Mouse (Mus musculus): ENCODE results near the gene Galm.

Gene Galm

DNA sequence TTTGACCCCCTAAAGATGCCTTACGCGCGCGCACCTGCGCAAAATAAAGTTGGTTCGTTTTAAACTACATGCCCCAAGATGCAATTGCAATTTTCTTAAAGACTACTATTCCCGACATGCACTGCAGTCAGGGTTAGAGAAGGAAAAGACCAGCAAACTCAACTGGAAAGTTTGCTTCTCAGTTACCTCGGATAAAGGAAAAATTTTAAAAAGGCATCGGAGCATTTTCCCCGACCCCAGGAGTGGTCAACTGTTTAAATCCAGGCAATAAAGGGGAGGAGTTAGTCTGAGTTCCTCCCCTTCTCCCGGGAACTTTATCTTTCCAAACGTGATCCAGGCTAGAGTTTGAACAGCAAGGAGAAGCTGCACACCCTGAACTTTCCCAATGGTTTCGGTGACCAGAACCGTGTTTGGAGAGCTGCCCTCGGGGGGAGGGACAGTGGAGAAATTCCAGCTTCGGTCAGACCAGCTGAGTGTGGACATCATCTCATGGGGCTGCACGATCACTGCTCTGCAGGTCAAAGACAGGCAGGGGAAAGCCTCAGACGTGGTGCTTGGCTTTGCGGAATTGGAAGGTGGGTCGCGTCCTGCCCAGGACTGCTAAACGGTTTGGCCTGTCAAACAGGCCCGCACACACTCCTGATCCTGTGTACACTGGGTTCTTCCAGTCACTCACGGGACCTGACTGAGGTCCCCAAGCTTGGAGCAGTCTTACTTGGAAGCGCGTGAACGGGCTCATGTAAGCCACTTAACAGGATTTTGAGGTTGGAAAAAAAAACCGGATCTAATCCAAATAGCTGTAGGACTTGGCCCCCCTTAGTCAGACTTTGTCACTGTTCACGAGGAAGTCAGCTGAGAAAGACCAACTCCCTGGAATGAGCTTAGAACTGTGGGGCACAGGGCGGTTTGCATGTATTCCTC lies at the start of gene Galm:
Gene Galm, plus strand, starts transcription at position 141 of the 921 bp plus-strand sequence.
- DNase-seq (ENCODE audit: low spot score), result peak; percentile 63

DNA sequence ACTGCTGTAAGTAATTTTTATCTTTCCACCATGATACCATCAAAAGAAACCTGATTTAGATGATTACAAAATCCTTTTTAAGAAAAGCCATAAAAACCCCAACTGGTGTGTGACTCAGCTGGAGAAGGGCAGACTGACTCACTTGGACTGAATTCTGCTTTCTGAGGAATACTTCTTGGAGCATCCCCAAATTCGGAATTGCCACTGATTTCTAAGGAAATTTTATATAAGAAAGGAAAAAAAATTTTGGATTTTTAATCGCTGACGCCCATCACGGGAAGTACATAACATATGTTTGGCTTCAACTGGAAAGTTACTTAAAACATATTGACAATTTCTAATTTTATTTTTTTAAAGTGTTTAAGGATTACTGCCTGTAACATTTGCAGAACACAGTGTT lies 48.5 kb upstream of the Galm start:
- no peak for DNase-seq (ENCODE audit: low spot score)

DNA sequence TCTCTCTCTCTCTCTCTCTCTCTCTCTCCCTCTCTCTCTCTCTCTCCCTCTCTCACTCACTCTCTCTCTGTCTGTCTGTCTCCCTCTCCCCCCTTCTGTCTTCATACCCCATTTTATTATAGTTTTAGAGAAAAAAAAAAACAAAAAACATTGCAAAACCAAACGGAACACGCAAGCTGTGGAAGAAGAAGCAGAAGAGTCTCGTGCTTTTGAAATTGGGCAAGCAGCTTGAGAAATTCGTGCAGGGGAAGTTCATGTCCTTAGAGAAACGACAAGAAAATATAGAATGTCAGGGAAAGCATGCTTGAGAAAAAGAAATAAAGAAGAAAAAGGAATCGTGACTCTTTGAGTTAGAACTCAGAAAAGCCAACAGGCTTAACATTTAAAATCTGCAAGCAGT lies 44.0 kb upstream of the Galm start:
- DNase-seq (ENCODE audit: low spot score), result no peak

DNA sequence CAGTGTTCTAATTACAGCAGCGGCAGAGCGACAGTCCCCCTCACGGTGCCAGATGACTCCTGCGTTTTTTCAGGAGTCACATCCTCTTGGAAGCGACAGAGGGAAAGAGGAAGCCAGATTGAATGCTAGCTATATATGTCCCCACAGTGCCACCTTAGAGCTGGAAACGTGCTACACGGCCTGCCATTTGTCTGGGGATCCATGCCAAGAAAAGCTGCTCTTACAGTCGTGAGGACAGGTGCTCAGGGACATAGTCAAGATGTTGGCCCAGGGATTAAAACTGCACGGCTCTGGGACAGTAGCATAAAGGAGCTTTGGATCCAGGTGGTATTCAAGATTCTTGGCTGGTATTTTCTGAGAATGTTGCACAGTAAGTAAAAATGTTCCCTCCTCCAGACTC lies 42.8 kb upstream of the Galm start:
- DNase-seq (ENCODE audit: low spot score), result no peak

DNA sequence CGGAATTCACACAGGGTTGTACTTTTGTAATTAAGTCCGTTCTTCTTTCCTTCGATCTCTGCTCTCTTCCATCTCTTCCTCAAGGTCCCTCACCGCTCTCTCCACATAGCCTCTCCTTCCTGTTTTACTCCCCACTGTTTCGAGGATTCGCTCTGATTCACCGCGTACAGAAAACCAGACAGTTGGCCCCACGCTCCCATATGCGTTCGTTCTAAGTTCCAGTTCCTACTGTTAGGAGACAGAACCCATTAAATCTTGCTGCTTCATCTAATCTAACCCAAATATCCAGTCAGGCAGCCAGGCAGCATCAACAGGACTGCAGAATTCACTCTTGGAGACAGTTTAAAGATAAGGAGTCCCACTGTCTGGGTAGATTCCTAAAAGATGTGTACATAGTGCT lies 40.7 kb upstream of the Galm start:
- DNase-seq (ENCODE audit: low spot score), result no peak

DNA sequence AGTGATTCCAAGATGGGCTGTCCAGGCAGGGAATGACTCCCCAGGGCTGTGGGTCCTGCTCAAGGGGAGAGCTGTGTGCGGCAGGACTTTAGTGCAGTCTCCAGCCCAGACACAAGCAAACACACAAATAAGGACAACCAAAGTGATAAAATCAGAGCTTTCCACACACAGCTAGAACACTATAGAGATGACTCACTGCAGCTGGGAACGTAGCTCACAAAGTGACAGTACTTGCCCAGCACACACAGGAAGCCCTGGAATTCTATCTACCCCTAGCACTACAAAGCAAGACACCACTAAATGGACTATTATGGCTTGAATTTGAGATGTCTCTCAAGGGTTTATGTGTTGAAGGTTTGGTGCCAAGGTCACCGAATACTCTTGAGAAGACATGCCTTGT lies 39.1 kb upstream of the Galm start:
- no peak for DNase-seq (ENCODE audit: low spot score)

DNA sequence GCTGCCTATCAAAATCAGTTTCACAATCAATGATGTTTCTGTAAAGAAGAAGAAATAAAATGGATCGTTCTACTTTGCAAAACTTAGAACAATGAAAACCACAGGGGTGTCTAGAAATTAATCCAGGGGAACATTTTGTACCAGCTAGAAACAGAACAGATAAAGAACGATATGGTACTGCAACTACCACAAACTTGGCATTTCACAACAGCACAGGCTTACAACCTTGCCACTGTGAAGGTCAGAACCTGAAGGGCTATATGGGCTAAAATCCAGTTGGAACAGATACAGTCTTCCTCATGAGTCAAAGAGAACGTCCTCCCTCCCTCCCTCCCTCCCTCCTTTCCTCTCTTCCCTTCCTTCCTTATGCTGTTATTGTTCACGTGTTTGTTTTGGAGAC lies 36.7 kb upstream of the Galm start:
- DNase-seq (ENCODE audit: low spot score), result no peak

DNA sequence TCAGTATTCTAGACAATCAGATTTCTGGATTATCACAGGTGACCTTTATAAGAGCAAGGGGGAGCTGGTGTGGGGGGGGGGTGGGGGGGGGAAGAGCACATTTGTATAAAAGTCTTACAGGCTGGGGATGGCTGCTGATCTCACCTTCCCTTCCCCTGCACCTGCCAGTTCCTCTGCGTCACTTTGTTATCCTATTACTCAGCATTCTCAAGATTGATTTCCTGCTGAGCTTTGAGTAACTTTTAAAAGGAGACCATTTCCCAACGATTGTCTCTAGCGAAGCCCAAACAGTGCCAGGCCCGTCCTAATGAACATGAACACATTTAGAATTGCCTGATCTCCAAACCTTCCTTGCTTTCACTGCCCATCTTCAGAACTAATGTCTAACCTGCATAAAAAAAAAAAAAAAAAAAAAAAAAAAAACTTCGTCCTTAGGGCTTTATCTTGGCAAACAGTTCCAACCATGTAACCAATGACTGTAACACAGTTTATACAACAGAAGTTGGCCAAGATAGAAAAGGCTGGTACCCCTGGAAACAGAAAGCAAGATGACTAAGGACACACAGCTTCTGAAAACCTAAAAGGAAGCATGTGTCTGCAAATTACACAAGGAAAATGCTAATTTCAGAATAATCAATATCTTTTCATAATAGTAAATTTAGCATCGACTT lies 35.3 kb upstream of the Galm start:
- DNase-seq (ENCODE audit: low spot score), result no peak

DNA sequence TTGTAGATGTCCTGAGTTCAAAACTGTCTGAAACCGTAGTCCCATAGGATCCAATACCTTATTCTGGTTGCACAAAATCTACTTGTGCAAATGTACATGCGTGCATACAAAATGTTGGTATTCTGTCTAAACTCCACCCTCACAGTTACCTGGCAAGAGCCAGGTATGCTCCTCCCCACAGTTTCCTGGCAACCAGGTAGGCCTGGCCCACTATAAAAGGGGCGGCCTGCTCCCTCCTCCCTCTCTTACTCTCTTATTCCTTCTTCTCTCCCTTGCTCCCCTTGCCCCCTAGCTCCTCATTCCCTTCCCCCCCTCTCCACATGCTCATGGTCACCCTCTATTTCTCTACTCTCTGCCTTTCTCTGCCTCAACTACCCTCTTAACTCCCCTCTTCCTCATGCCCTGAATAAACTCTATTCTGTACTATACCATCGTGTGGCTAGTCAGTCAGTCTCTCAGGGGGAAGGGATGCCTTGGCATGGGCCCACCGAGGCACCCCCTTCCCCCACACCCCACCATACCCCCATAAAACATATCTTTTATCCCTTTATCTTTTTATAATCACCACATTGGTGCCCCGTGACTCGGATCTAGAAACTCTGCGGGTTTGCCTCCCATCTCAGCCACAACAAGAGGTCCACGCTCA lies 31.9 kb upstream of the Galm start:
- peak; percentile 11 for DNase-seq (ENCODE audit: low spot score)

DNA sequence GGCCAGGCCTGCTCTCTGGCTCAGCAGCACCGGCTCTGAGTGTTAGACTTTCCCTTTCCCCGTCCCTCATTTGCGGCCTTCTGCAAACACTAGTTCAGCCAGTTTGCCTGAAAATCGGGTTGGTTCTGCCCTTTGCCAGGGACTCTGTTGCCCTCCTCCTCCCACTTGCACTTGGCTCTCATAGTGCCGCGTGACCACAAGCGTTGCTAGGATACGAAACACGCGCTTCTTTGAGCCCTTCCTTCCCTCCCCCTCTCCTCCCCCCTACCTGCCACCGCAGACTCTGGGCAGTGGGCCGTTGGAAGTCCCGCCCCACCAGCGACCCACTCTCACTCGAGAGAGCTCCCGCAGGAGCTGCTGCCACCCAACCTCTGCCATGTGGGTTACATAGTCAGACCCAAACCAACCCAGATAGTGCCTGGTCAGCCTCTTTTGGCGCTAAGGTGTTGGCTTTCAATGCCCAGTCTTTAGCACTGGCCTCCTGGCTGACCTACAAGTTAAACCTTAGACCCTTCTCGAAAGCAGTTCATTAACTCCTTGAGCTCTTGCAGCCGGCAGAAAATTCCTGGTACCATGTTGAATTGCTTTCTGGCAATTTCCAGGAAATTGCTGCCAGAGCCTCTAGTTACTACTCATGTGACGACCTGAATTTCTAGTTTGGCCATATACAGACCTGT lies 31.1 kb upstream of the Galm start:
- DNase-seq (ENCODE audit: low spot score), result peak; percentile 57

DNA sequence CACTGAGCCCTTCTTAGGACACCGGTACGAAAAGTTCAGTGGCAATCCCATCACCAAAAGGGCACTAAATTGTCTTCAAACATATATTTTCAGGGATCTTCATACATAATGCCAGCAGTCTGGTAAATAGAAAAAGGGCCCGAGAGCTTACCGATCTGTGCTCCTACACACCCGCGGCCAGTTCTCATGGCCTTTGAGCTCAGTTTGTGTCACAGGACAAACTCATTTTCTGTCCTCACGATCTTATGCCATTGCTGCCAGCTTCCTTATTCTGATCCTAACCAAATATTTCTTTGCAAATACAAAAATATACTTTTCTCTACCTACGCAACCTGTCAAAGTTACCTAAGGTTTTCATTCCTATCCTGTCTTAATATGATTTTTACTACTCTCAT lies 30.6 kb upstream of the Galm start:
- no peak for DNase-seq (ENCODE audit: low spot score)

DNA sequence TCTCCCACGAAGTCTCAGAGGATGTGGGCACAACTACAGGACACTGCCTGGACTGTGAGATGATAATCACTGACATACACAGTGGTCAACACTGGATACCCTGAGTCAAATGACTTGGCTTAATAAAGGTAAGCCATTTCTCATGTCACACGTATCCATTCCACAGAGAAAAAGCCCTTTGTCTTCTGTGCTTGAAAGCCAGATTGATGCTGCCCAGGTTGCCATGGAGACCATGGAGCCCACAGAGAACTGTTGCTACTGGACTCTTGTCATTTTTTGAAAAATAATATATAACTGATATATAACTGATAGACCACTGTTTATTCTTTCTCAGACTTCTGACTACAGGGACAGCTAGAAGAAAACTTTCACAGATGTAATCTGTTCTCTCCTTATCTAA lies 30.1 kb upstream of the Galm start:
- DNase-seq (ENCODE audit: low spot score), result no peak

DNA sequence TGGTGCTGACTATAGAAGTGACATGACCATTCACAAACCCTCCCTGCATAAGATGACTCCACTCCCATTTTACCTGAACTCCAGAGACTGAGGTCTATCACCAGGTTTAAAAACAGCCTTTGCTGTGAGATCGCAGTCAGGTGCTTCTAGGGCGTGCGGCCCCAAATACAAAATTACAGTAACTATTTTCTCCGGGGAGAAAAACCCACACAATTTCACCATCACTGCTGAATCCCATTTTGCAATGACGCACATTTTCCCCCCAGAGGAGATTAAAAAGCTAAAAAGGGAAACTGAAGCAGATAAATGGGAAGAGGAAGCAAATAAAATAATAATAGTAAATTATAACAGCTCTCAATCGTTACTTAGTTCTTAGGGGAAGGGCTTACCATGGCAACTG lies 27.4 kb upstream of the Galm start:
- DNase-seq (ENCODE audit: low spot score), result no peak

DNA sequence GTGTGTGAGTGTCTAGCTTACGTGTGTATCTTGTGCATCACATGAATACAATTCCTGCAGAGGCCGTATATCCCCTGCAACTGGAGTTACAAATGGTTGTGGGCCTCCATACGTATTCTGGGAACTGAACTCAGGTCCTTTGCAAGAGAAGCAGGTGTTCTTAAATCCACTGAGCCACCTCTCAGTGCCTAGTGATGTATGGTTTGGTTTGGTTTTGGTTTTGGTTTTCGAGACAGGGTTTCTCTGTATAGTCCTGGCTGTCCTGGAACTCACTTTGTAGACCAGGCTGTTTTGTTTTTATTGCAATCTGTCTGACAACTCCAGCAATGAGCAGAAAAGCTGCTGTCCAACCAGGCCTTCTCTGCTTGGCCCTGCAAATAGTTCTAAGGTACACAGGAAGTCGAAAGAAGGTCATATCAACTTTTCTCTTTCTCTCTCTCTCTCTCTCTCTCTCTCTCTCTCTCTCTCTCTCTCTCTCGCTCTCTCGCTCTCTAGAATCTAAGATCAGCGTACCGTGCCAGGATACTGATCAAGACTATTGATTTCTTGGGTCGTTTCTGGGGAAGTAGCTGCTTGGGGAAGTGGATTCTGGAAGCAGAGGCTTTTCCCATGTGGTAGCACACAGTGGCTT lies 21.8 kb upstream of the Galm start:
- DNase-seq (ENCODE audit: low spot score), result no peak

DNA sequence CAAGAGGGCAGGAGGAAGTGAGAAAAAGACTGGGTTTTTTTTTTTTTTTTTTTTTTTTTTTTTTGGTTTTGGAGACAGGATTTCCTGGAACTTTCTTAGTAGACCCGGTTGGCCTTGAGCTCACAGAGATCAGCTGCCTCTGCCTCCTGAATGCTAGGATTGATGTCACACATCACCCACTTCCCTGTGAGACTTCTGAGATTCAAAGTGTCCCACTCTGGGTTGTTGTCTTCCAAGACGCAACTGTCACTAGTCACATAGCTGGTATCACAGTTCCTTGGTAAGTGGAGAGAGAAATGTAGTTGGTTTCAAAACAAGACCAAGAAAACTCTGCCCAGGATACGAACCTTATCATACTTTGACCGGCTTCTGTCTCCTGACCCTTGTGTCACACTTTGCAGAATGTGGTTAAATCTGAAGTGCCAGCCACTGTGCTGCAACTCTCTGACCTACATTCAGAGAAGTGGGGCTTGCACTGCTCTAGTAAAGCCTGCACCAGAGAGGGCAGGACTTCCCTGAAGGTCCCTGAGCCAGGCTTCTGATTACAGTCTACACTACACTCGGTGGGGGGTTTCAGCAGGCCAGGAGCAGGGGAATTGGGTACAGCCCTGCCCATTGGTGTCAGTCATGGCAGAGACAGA lies 14.5 kb upstream of the Galm start:
- DNase-seq (ENCODE audit: low spot score), result no peak

DNA sequence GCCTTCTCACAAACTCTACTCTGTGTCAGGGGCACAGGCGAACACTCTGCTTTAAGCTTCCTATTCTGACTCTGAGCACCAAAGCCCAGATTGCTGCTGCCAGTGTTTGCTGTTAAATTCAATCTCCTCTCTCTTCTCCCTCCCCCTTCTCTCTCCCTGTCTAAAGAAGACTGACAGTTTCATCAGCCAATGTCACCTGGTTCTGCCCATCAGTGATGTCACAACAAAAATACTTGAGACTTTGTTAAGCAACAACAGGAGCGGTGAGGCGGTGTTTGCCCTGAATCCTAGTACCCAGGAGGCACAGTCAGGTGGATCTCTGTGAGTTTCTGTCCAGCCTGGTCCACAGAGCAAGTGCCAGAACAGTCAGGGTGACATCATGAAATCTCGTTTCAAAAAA lies 13.8 kb upstream of the Galm start:
- DNase-seq (ENCODE audit: low spot score), result no peak

DNA sequence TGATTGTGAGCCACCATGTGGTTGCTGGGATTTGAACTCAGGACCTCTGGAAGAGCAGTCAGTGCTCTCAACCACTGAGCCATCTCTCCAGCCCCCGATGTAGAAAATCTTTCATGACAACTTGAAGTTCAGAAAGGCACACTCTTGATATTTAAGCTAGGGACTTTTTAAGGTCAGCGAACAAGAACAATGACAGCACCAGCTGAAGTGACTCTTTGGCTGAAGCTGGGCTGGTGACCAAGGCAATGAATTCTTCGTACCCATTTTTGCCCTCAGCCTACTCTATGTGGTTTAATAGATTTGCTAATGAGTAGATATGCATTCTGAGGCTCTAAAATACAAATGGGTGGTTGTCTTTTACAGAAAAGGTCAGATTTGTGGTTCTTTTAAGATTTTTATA lies 6.9 kb upstream of the Galm start:
- no peak for DNase-seq (ENCODE audit: low spot score)

DNA sequence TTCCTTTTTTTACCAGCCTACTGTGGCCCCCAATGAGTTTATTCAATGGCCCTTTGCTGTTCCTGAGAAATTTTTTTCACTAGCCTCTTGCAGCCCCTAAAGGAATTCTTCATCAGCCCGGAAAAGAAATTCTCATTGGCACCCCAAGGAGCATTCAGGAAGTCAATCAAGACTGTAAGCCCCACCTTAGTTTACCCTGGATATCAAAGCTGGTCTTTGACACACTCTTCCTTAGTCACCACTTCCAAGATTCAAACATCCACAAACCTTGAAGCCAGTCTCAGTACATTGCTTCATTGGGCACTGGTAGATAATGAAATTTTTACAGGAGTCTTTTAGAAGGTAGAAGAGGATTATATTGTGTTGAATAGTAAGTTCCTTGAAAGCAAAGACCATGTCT lies 5.4 kb upstream of the Galm start:
- DNase-seq (ENCODE audit: low spot score), result no peak

DNA sequence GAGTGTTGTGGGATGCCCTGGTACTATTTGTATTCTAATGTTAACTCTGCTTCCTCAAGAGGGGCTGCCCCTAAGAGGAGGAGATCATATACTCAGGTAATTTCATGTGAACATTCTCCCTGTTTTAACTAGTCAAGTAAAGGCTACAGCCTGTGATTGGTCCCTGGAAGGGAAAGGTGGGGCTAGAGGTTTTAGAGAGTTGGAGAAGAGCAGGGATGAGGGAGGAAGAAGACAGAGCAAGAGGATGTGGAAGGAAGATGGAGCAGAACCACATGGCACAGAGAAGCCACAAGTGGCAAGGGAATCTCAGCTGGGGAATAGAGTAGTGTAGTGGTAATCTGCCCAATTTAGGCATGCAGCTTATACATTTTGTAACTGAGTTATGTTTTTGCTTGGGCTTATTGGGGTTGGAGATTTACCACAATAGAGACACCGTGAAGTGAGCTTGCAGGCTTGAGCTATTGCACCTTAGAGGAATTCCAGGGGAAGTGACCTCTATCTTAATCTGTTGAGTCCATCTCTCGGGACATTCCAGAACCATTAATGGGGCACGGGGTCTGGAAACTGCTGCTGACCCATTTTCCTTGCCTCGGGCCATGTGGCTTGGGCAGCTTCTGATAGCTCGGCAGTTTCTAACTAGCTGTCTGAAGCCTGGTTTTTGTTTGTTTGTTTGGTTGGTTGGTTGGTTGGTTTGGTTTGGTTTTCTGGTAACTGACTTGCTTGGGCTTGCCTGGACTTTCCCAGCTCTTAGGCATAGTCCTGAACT lies 2.1 kb upstream of the Galm start:
- no peak for DNase-seq (ENCODE audit: low spot score)

DNA sequence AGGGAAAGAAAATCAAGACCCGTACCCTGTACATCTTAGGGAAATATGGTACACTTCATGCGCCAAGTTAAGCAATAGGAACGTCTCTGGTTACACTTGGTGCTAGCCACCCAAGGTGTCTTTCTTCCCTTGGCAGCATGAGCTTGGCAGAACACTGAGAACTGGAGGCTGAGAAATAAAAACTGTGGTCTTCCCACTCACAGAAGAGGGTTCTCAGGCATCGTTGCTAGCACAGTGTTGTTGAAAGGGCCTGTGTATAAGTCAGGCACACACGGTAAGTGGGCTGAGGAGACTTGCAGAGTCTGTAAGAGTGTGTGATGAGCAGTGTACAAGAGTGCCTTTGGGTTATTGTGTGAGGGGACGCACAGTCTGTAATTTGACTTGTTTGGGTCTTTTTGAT lies 1.1 kb upstream of the Galm start:
- no peak for DNase-seq (ENCODE audit: low spot score)

DNA sequence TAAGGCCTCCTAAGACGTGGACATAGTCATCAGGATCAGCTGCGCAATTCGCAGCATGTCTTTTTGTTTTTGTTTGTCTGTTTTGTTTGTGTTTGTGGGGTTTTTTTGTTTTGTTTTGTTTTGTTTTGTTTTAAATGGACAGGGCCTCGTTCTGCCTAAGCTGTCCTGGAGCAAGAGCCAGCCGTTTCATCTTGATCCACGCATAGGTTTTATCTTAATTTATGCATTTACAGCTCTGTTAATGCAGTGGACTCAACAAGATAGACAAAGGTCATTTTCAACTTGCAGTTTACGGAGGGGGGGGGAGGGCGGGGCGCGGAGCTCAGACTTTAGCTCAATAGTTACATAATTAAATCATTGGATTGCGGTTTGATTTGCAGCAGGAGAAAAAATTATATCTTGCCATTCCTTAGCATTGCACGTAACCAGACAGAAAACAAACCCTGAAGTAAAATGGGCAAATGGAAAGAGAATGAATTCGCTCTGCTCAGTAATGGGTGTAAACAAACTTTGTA lies 1.3 kb downstream of the Galm start:
- DNase-seq (ENCODE audit: low spot score), result no peak

Data from ovary, postnatal 36 days (tissue).